In the genomic region with DNA sequence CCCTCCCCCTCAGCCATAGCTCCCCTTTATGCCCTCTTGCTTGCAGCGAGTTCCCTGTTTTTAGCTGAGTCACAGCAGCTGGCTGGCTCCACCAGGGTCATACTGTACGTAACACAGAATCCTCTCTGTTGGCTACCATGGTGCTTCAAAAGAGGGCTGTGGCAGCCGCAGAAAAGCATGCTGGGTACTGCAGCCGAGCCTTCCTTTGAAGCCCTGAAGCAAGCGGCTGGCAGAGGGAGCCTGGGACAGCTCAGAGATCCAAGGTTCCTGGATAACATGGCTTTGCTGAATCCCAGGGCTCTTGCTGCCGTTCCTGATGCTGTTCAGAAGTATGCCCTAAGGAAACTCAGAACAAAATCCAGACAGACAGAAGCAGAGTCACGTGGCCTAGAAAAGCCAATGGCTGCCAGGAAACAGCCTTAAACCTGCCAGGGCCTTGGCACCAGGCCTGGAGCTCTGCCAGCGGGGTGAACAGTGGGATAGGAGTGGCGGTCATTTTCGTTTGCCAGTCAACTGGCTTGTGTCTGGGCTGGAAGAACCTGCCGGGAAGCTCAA, we compare ENCODE assay signal across 8 mouse cellular contexts.
DNase-seq lines count a peak whose midpoint lies in the region; ATAC-seq lines count a peak whose summit lies in the region.

No protein-coding gene starts in this region.

- DNase-seq in urinary bladder, postnatal 14 days (ENCODE audit: low spot score), result peak; percentile 34
- no peak for DNase-seq in urinary bladder, postnatal 10 days (ENCODE audit: low spot score)
- peak; percentile 81 for DNase-seq in gonadal fat pad, adult 2 months (ENCODE audit: low read depth)
- DNase-seq in kidney, postnatal 14 days, result peak; percentile 78
- peak; percentile 3 for DNase-seq in lung, postnatal 14 days
- DNase-seq in right cerebral cortex, postnatal 36 days (ENCODE audit: low spot score in 2 of 2), result peak; percentile 28 to 39

- ATAC-seq in common myeloid progenitor, adult 5-6 weeks (replicated peaks; ENCODE audit: low read depth, poor library complexity, severe bottlenecking), result peak; percentile 99
- ATAC-seq in CD4-positive, CD25-positive, alpha-beta regulatory T cell, adult 4 months, result no peak
